Mouse (Mus musculus) cerebellum, postnatal 25 days (tissue): ENCODE data around the gene Gm14399.
"Not testable (repeated sequence)": the region's sequence is repeated elsewhere in the genome, so short reads cannot be mapped to it uniquely, and the experiment has no call there.

Source experiments
- DNase-seq, 2 experiments: peaks; one replicate each; pipeline ENCODE4 v3.0.0; 2021; ENCODE audit warnings: mixed read lengths in 2 of 2

Gm14399 gene

DNA sequence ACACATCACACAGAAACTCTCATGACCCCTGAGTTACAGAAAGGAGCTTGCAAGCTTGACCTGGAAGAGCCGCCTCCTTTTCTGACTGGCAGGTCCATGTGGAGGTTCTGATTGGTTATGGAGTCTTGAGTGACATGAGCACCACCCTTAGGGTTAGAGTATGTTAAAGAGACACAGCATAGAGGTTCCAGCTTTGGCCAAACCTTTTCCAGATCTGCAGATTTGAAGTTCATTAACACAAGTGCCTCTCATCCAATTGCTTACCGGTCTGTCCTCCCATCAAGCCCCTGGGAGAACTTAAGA lies at the start of gene Gm14399:
TSS of gene Gm14399 (minus strand) at position 20 of the 303 bp plus-strand sequence.
- not testable (repeated sequence) for DNase-seq

DNA sequence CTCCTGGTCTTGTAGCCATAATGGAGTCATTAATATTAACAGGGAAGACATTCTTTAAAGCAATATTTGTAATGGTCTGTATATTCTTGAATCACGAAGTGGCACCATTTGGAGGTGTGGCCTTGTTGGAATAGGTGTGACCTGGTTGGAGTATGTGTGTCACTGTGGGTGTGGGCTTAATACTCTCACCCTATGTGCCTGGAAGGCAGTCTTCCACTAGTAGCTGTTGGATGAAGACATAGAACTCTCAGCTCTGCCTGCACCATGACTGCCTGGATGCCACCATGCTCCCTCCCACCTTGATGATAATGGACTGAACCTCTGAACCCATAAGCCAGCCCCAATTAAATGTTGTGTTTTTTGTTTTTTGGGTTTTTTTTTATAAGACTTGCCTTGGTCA lies 37.2 kb upstream of the Gm14399 start:
- DNase-seq = not testable (repeated sequence)

DNA sequence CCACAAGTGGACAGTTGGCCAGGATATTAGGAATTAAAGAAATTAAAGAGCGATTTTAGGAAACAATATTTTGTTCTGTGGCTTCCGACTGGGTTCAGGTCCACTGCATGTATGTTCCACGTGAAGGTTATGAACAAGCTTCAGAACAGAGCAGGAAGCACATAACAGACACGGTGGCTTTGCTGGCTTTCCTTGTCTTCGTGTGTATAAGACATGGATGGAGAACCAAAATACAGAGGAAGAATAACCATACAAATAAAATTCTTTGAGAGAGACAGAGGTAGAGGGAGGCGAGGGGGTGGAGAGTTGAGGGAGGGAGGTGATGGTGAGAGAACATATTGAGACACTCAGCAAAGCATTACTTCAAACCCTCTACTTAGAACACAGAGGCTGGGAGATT lies 34.5 kb upstream of the Gm14399 start:
- DNase-seq = no peak

DNA sequence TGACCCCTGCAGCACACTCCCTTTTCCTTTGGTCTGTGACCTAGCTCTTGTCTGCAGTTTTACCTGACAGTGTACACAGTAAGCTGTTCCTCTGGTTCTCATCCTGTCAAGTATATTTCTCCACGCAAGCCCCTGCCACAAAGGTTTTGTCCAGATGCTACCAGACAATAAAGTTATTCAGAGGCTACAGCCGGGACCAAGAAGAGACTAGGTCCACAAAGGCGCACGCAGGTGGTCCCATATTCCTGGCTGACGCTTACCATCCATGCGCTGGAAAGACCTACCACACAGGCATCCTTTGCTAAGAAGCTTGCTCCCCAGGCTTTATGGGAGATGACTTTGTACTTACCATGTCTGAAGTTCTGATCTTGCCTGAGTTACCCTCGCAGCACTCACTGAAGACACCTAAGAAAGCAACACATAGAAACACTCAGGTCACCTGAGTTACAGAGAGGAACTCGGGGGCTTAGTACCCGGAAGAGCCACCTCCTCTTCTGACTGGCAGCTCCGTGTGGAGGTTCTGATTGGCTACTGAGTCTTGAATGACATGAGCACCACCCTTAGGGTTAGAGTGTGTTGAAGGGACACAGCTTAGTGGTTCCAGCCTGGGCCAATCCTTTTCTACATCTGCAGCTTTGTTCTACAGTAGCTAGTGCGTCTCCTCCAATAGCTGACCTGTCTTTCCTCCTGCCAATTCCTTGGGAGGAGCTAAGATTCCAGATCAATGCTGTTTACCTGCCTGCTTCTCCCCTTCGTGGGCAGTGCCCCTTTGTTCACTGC lies 33.8 kb upstream of the Gm14399 start, which contains the start of gene Gm14443:
TSS of gene Gm14443 (minus strand) at position 471 of the 780 bp plus-strand sequence.
- DNase-seq = not testable (repeated sequence)

DNA sequence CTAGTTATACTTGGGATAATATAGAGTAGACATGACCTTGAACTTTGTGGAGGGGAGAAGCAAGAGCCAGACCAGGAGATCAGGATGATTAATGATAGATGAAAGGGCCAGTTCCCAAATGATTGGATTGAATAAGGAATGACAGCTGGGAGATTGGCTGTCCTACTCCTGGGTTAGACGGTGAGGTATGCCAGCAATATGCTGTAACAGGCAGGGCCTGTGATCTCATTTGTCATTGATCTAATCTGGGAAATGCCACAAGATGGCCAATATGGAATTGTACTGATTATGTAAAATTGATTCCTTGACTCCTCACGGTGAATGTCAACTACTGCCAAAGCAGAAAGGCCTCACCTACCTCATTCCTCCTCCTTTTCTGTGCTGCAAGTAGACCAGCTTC lies 32.2 kb upstream of the Gm14399 start:
- not testable (repeated sequence) for DNase-seq

DNA sequence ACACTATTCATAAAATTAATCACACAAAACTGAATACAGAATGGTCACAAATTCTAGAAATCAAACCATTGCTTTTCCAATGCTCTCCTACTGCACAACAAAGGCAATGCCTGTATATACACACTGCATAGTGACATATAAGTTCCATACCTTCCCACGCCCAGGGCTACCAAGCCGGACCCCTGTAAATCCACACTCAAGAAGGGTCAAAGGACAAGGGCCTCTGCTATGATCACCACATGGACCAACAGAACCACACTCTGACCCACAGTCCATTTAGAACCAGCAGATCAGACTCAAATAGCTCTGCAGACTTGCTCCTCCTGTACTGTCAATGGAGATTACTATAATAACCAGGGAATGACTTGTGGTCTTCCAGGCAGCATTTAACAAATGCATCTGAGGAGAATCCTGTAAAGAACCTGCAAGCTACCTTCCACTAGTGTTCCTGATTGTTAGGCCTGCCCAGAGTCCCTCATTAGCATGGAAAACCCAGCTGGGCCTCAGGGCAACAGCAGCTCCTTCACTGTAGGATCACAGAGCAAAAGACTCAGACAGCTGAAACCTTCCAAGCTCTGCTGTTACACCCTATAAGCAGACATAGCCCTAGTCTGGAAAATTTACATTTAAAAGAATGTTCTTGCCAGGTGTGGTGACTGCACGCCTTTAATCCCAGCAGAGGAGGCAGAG lies 31.2 kb upstream of the Gm14399 start:
- not testable (repeated sequence) for DNase-seq

DNA sequence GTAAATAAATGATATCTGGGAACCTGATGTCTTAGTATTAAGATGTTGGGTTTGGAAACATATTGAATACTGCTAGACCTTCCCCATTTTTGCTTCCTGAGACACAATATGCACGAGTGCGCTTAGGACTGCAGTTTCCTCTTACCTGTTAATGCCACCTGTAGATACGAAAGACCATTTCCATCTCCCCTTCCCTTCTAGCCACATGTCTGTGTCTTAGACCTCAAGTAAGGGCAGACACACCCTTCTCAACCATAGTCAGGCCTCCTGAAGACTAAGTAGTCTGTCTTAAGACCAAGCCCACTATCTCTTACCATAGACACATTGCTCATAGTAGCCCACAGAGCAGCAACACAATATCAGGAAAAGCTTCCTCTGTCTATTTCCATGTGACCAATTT lies 30.3 kb upstream of the Gm14399 start:
- DNase-seq = no peak

DNA sequence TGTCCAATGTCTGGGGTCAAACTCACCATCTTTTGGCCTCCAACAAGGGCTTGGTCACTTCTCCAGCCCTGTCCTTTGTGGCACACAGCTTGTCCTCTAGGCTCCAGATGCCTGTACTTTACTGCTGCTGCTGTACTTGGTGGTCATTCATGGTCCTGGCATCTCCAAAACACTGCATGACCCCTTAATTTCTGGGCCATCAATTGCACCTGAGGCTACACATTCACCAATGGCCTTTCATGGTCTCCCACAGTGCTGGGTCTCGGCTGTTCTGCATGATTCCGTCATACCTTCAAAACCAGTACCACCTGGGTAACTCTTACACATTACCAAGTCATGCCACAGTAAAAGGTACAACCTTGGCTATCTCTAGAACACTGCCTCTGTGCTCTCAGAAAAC lies 25.1 kb upstream of the Gm14399 start:
- not testable (repeated sequence) for DNase-seq

DNA sequence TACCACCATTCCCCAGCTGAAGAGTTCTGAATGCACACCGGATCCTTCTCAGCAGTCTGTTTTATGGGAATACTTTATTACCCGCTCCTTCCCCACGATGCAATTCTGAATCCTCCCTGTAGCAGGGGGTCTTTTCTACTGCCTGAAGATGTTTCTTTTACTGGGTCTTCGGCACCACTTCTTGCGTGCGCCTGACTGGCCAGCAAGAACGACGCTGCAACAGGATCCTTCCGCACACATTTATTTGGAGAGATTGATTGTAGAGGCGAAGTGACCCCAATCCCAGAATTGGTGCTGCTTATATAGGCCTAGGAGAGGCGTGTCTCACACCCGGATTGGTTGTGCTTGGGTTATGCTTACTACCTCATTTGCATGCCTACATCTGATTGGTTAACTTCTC lies 23.3 kb upstream of the Gm14399 start:
- DNase-seq = not testable (repeated sequence)

DNA sequence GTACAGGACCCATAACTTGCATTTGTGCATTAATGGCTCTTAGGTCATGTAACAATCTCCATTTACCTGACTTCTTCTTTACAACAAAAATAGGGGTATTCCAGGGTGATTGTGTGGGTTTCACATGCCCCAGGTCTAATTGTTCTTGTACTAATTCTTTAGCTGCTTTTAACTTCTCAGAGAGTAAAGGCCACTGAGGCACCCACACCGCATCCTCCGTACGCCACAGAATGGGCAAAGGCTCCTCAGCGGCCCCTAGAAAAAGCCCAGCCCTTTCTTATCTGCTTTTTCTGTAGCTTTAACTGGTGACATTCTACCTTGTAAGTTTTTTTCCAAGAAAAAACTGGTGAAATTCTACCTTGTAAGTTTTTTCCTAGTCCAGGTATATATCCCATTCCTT lies 19.6 kb upstream of the Gm14399 start:
- not testable (repeated sequence) for DNase-seq

DNA sequence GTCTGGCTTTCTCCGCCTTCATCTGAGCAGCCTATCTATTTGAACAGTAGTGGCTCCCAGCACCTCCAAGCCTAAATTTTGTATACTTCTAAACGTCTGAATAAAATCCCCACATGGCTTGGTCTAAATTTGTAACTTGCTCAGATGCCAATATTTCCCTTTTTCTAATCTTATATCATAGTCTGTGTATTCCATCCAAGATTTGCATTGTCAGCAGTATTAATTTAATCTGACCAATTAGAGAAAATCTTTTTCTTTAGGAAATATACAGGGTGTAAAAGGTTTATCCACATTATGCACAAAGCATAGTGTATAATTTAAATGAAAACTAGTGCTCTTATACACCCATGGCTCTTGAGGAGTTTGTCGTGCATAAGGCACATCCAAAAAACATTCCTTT lies 16.8 kb upstream of the Gm14399 start:
- DNase-seq = no peak

DNA sequence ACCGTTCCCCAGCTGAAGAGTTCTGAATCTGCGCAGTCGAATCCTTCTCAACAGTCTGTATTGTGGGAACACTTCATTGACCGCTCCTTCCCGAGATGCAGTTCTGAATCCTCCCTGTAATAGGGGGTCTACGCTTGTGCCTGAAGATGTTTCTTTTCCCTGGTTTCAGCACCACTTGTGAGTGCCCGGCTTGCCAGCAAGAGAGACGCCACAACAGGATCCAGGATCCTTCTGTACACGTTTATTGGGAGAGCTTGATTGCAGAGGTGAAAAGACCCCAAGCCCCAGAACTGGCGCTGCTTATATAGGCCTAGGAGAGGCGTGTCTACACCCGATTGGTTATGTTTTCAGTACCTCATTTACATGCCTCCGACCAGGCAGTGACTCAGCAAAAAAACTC lies 14.9 kb upstream of the Gm14399 start:
- DNase-seq = no peak

DNA sequence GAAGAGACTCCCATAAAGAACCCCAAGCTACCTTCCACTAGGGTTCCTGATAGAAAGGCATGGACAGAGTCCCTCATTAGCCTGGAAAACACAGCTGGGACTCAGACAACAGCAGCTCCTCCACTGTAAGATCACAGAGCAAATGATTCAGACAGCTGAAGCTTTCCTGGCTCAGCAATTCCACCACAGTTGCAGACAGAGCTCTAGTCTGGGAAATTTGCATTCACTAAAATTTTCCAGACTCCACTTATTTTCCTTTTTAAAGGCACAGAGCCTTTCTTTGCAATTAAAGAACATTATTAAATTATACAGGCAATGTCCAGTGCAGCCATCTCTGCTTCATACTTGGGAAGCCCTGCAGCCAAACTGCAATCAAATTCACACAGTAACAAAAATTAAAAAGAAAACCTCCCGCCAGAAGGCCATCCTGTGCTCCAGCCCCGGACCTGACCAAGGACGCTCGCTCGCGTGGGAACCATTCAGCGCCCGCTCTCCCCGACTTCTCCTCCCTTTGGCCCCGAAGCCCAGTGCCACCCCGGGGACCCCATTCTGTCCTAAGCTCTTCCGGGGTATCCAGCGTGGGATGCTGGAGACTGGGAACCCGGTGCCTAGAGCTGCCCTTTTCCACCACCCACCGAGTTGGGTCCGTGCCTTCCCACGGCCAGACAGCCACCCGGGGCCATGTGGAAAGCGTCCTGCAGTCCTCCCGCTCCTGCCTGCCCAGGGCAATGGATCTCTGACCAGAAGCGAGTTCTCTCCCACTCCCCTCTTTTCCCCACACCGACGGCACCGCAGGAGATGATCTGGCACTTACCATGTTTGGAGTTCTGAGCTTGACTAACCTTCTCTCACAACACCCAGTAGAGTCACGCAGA lies 457 bp downstream of the Gm14399 start:
- DNase-seq = peak; percentile 40 to 47

DNA sequence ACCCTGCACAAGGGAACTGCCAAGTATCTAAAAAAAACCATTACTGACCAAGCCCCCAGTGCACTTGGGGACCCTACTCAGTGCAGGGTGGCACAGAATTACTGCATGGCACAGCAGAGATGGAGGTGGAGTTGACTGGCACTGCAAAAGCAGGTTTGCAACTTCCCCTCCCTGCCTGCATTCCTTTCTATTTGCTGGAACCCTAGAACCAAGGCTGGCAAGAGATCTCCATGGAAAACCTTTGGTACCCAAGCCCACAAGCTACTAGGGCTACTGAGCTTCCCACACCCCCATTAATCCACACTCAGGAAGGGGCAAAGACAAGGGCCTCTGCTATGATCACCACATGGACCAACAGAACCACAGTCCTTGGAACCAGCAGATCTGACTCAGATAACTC lies 1.2 kb downstream of the Gm14399 start:
- not testable (repeated sequence) for DNase-seq
